Mouse (Mus musculus) gastrocnemius, postnatal 25 days (tissue): ENCODE data around the gene Ptgds. TPM values are rescaled to one million over a fixed set of nuclear protein-coding genes. Genes with fewer than 3 reads are reported as not detected.
A peak's percentile ranks its signal among the peaks of the same experiment; 100 is the strongest.

Experiments
- DNase-seq: peaks from one replicate; pipeline ENCODE4 v3.0.0; 2022
- total RNA-seq, 2 experiments: library from RNA; stranded (reverse); gene quantifications; 1 replicate in 1 of 2; 2 replicates in 1 of 2; pipeline ENCODE4 v1.2.3; 2021

Gene Ptgds
- total RNA-seq, 2 experiments from 2014 or later, result not detected

- no peak for DNase-seq
Measured at GRCm38 (mm10) chr2:25480541-25480940, 10.7 kb upstream of the Ptgds start.

- DNase-seq, result no peak
Measured at GRCm38 (mm10) chr2:25479551-25480311, 9.9 kb upstream of the Ptgds start.

- peak; percentile 71 for DNase-seq
Measured at GRCm38 (mm10) chr2:25477967-25478675, 8.3 kb upstream of the Ptgds start.

- DNase-seq, result no peak
Measured at GRCm38 (mm10) chr2:25477541-25477940, 7.7 kb upstream of the Ptgds start.

GRCm38 (mm10) chr2:25472550-25472949 is 2.7 kb upstream of the Ptgds start:
- no peak for DNase-seq

- DNase-seq, result no peak
Measured at GRCm38 (mm10) chr2:25468962-25469915, 607 bp downstream of the Ptgds start.

GRCm38 (mm10) chr2:25467606-25468303 is 2.1 kb downstream of the Ptgds start:
- no peak for DNase-seq

GRCm38 (mm10) chr2:25465816-25466635 is 3.8 kb downstream of the Ptgds start:
- no peak for DNase-seq

GRCm38 (mm10) chr2:25465256-25465655 is 4.6 kb downstream of the Ptgds start:
- DNase-seq, result no peak

- DNase-seq, result no peak
Measured at GRCm38 (mm10) chr2:25463630-25464029, 6.2 kb downstream of the Ptgds start.

GRCm38 (mm10) chr2:25461407-25461806 is 8.4 kb downstream of the Ptgds start:
- no peak for DNase-seq

GRCm38 (mm10) chr2:25460551-25461309 is 9.1 kb downstream of the Ptgds start, which contains the start of gene Paxx:
Gene Paxx, minus strand, starts transcription at chr2:25461094.
- peak; percentile 94 for DNase-seq

- DNase-seq, result no peak
Measured at GRCm38 (mm10) chr2:25460135-25460534, 9.7 kb downstream of the Ptgds start.

- DNase-seq, result peak; percentile 42
Measured at GRCm38 (mm10) chr2:25458911-25459310, 10.9 kb downstream of the Ptgds start.

GRCm38 (mm10) chr2:25457022-25457896 is 12.6 kb downstream of the Ptgds start:
- no peak for DNase-seq

- no peak for DNase-seq
Measured at GRCm38 (mm10) chr2:25456205-25456953, 13.5 kb downstream of the Ptgds start, which contains the start of gene Clic3. Gene Clic3, plus strand, starts transcription at chr2:25456838.

GRCm38 (mm10) chr2:25452951-25453350 is 16.9 kb downstream of the Ptgds start:
- no peak for DNase-seq
